Mouse (Mus musculus): Measurements from ENCODE around the gene Spef2. TPM values are rescaled to one million over a fixed set of nuclear protein-coding genes. Genes with fewer than 3 reads are reported as not detected.
"Not testable (repeated sequence)": the region's sequence is repeated elsewhere in the genome, so short reads cannot be mapped to it uniquely, and the experiment has no call there.

Spef2 gene
- 2.0 and 2.7 TPM in 2 replicates for polyA plus RNA-seq (2015; fragmentation: Nextera tagmentation; extraction: Ambion mirVana)

DNA sequence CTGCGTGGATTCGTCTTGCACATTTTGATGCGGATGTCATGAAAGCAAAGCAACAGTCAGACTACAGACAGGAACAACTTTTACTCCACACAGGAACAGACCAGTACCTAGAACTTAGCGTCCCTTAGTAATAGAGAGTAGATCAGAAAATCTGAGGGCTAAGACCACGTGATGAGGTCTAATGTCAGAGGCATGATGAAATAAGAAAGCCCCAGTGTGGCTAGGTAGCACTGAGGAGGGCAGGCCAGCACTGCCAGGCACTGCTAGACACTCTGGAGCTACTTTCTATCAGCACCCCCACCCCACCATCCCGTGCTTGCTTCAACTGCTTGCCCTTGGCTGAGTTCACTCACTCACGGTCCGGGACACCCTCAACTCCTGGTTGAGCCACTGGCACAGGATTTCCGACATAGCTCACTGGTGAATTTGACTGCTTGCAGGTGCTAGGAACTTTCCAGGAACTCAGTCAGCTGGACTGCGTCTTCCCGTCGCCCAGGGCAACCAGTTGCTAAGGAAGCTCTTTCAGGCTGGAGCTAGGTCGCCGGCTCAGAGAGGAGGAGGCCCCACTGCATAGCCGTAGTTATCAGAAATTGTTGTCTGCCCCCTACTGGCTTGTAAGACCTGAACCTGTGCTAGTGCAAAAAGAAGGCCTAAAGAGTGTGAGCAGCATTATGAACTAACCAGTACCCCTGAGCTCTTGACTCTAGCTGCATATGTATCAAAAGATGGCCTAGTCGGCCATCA lies at the start of gene Spef2:
Spef2 (minus strand) TSS at position 510 of the 744 bp plus-strand sequence.
- WGBS = 30% methylated on average over 16 of the region's 16 CpGs
- H3K4me1 ChIP-seq (ENCODE audit: control insufficient read depth, insufficient read depth, low read depth, low read length) = no peaks in the 10 kb centered on the region
- H3K27ac ChIP-seq (ENCODE audit: low read depth, low read length) = no peak within 1 kb of the TSS
- H3K9me3 ChIP-seq (ENCODE audit: control insufficient read depth, low read length) = no peaks in the 10 kb centered on the region
- no peak within 1 kb of the TSS for H3K9ac ChIP-seq (ENCODE audit: low read depth, low read length)
- peak; percentile 98 for ATAC-seq
- peak within 1 kb of the TSS; percentile 31 for H3K4me3 ChIP-seq (ENCODE audit: low read length)
- H3K4me2 ChIP-seq (ENCODE audit: low read length) = peak within 1 kb of the TSS; percentile 29
- H3K36me3 ChIP-seq (ENCODE audit: control insufficient read depth, insufficient read depth, low read length) = no peaks in the 10 kb centered on the region
- H3K27me3 ChIP-seq (replicated peaks; ENCODE audit: control insufficient read depth, insufficient read depth, low read length) = no peaks in the 10 kb centered on the region

DNA sequence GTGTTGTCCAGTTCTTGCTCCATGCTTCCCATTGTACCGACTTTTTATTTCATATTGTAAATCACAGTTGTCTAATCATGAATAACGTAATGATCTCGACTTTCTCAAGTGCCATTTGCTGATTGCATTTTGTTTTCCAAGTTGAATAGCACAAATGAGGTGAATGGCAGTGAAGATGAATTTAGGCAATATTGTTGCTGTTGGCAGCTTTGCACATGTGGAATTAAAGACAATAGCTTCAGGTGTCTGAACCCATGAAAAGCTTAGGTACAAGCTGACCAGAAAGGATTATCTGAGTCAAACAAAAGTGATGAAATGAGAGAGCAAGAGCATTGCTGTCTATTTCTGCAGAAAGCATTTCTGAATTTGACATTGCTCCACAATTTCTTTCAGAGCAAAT lies 45.5 kb upstream of the Spef2 start:
- H3K9ac ChIP-seq (ENCODE audit: low read depth, low read length) = no peak overlapping the region
- no peaks in the 10 kb centered on the region for H3K27me3 ChIP-seq (replicated peaks; ENCODE audit: control insufficient read depth, insufficient read depth, low read length)
- H3K9me3 ChIP-seq (ENCODE audit: control insufficient read depth, low read length) = no peaks in the 10 kb centered on the region
- no peaks in the 10 kb centered on the region for H3K4me1 ChIP-seq (ENCODE audit: control insufficient read depth, insufficient read depth, low read depth, low read length)
- 88% methylated on average over 3 of the region's 3 CpGs for WGBS
- H3K4me2 ChIP-seq (ENCODE audit: low read length) = no peak overlapping the region
- H3K27ac ChIP-seq (ENCODE audit: low read depth, low read length) = no peak overlapping the region
- no peak overlapping the region for H3K4me3 ChIP-seq (ENCODE audit: low read length)
- no peak for ATAC-seq
- H3K36me3 ChIP-seq (ENCODE audit: control insufficient read depth, insufficient read depth, low read length) = no peaks in the 10 kb centered on the region

DNA sequence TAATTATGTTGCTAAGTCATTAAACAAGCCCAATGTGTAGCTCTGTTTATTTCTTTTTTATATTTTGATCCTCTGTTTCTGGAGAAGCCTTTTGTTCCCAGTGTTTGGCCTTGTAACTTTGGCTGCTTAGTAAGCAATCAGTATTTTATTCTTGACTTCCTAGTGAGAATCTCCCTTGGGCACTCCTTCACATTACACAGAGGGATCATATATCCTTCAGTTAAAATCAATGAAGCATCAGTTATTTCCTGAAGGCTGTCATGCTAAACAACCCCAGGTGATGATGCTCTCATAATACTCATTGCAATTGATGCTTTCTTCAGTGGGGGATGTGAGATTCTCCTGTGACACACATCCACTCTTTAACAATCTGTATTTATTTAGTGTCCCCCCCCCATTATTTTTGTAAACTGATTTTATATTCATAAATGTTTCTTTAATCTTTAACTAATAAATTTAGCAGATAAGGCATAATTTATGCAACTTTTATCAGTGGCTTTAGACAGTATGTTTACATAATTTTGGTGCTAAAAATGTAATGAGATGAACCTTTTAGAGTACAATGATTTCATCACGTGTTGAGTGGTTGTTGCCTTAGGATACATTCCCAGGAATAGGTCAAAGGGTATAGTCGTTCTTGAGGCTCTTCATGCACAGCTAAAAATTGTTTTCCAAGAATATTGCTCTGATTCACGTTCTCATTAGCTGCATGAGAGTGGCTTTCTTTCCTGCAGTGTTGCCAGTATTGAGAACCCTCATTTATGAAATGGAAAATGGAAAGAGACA lies 39.8 kb upstream of the Spef2 start:
- H3K4me1 ChIP-seq (ENCODE audit: control insufficient read depth, insufficient read depth, low read depth, low read length) = no peaks in the 10 kb centered on the region
- no peak overlapping the region for H3K9ac ChIP-seq (ENCODE audit: low read depth, low read length)
- no peaks in the 10 kb centered on the region for H3K9me3 ChIP-seq (ENCODE audit: control insufficient read depth, low read length)
- ATAC-seq = no peak
- no peak overlapping the region for H3K4me3 ChIP-seq (ENCODE audit: low read length)
- no peak overlapping the region for H3K27ac ChIP-seq (ENCODE audit: low read depth, low read length)
- no peak overlapping the region for H3K4me2 ChIP-seq (ENCODE audit: low read length)
- H3K36me3 ChIP-seq (ENCODE audit: control insufficient read depth, insufficient read depth, low read length) = no peaks in the 10 kb centered on the region
- no peaks in the 10 kb centered on the region for H3K27me3 ChIP-seq (replicated peaks; ENCODE audit: control insufficient read depth, insufficient read depth, low read length)
- 55% methylated on average over 3 of the region's 3 CpGs for WGBS

DNA sequence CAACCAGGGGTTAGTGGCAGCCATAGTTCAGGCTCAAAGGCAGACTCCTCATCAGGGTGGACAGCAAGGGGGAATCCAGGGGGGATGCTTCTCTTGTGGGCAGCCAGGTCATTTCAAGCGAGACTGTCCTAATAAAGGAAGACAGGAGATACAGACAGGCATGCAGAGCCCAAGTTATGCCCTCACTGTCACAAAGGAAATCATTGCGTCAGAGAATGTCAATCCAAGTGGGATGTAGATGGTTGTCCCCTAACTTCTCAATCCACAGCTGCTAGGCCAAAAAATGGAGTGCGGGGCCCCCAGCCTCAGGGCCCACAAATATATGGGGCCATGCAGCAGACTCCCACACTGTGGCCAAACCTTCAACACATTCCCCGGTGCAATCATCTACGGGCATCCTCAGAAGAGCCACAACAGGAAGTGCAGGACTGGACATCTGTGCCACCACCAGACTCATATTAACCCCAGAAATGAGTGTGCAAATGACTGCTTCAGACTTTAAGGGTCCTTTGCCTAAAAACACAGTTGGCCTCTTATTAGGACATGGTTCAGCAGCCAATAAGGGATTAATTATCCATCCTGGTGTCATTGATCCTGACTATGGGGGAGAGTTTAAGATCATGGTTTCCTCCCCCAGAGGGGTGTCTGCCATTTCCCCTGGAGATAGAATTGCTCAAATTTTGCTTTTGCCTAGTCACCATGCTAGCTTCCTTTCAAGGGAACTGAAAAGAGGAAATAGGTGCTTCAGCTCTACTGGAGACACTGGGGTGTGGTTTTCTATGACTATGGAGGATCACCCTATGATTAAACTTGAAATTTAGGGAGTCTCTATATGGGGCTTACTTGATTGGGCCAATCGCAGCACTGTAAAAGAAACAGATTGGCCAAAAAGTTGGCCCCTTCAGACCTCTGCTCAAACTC lies 25.8 kb upstream of the Spef2 start:
- 95% methylated on average over 6 of the region's 6 CpGs for WGBS
- H3K4me3 ChIP-seq (ENCODE audit: low read length); ATAC-seq: not testable (repeated sequence)

DNA sequence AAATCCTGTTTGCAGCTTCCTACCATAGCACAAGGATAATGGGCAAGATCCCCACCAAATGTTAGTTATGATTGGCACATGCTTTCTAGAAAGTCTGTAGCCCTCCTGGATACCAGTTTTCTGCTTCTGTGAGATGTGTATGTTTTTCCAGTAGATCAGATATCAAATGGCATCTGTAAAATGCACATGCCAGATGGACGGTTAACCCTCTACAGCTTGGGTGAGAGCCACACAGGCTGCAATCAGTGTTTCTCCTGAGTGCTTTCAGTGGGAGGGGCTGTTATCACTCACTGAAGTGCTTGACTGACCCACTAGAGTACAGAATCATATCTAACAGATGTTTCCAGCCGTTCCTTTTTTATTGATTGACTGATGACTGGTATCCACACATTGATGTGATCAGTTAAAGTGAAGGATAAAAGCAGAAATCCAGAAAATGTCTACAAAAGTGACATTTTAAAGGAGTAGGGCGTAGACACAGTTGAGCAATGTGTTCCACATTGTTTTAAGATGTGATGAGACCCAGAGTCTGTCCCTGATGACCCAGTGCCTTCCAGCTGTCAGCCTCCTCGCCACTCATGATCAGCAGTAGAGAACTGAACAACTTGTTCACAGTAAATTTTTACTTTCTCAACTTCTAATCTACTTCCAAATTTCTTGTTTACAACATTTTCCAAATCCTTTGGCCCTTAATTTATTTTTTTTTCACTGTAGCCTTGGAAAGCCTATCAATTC lies 19.7 kb upstream of the Spef2 start:
- WGBS = 72% methylated on average over 4 of the region's 4 CpGs
- ATAC-seq = no peak
- H3K36me3 ChIP-seq (ENCODE audit: control insufficient read depth, insufficient read depth, low read length) = no peaks in the 10 kb centered on the region
- no peak overlapping the region for H3K4me2 ChIP-seq (ENCODE audit: low read length)
- H3K27me3 ChIP-seq (replicated peaks; ENCODE audit: control insufficient read depth, insufficient read depth, low read length) = no peaks in the 10 kb centered on the region
- H3K4me1 ChIP-seq (ENCODE audit: control insufficient read depth, insufficient read depth, low read depth, low read length) = no peaks in the 10 kb centered on the region
- no peak overlapping the region for H3K9ac ChIP-seq (ENCODE audit: low read depth, low read length)
- H3K27ac ChIP-seq (ENCODE audit: low read depth, low read length) = no peak overlapping the region
- no peak overlapping the region for H3K4me3 ChIP-seq (ENCODE audit: low read length)
- no peaks in the 10 kb centered on the region for H3K9me3 ChIP-seq (ENCODE audit: control insufficient read depth, low read length)

More for the DNA sequence above, 25.8 kb upstream of the Spef2 start:
- H3K27me3 ChIP-seq (replicated peaks; ENCODE audit: control insufficient read depth, insufficient read depth, low read length); H3K9me3 ChIP-seq (ENCODE audit: control insufficient read depth, low read length); H3K9ac ChIP-seq (ENCODE audit: low read depth, low read length); H3K27ac ChIP-seq (ENCODE audit: low read depth, low read length); H3K36me3 ChIP-seq (ENCODE audit: control insufficient read depth, insufficient read depth, low read length); H3K4me1 ChIP-seq (ENCODE audit: control insufficient read depth, insufficient read depth, low read depth, low read length); H3K4me2 ChIP-seq (ENCODE audit: low read length): not testable (repeated sequence)

DNA sequence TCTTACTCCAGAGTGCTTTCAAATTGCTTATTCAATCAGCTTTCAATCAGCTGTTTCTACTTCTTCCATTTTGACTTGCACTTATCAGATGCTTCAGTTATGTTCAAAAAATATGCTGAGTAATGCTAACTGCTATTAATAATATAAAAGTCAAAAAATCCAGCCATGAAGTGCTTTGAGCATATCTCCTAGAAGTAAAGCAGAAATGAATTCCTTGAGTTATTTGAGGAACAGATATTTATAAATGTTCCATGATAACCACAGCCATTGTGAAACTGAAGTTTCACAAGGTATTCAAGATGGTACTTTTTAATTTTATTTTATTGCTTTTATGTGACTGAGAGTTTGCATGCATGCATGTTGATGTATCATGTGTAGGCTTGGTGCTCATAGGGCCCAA lies 18.4 kb upstream of the Spef2 start:
- Histone ChIP-seq H3K4me2 (ENCODE audit: low read length) (no peak overlapping the region), H3K4me1 (ENCODE audit: control insufficient read depth, insufficient read depth, low read depth, low read length) (no peaks in the 10 kb centered on the region), H3K27me3 (replicated peaks; ENCODE audit: control insufficient read depth, insufficient read depth, low read length) (no peaks in the 10 kb centered on the region), H3K9ac (ENCODE audit: low read depth, low read length) (no peak overlapping the region), H3K4me3 (ENCODE audit: low read length) (no peak overlapping the region), H3K36me3 (ENCODE audit: control insufficient read depth, insufficient read depth, low read length) (no peaks in the 10 kb centered on the region), H3K9me3 (ENCODE audit: control insufficient read depth, low read length) (no peaks in the 10 kb centered on the region), H3K27ac (ENCODE audit: low read depth, low read length) (no peak overlapping the region)
- no peak for ATAC-seq

DNA sequence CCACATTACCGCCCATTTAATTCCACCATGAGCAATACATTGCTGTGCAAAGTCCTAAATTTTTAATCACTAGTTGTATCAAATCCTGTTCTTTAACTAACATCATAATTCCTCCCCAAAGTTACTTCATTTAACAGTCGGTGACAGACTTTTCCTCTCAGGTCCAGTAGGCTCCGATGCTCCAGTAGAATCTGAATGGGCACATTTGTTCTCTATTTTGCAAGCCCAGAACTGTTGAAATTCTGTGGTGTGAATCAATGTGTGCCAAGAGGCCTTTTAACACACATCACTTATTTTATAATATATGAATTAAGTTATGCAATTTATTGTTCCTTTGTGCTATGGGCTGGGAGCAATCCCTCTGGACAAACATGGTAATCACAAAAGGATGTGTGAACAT lies 2.3 kb upstream of the Spef2 start:
- Histone ChIP-seq H3K9me3 (ENCODE audit: control insufficient read depth, low read length) (no peaks in the 10 kb centered on the region), H3K4me3 (ENCODE audit: low read length) (no peak overlapping the region), H3K27ac (ENCODE audit: low read depth, low read length) (no peak overlapping the region), H3K4me1 (ENCODE audit: control insufficient read depth, insufficient read depth, low read depth, low read length) (no peaks in the 10 kb centered on the region), H3K4me2 (ENCODE audit: low read length) (no peak overlapping the region), H3K9ac (ENCODE audit: low read depth, low read length) (no peak overlapping the region), H3K36me3 (ENCODE audit: control insufficient read depth, insufficient read depth, low read length) (no peaks in the 10 kb centered on the region), H3K27me3 (replicated peaks; ENCODE audit: control insufficient read depth, insufficient read depth, low read length) (no peaks in the 10 kb centered on the region)
- WGBS = 85% methylated on average over 3 of the region's 3 CpGs
- no peak for ATAC-seq

DNA sequence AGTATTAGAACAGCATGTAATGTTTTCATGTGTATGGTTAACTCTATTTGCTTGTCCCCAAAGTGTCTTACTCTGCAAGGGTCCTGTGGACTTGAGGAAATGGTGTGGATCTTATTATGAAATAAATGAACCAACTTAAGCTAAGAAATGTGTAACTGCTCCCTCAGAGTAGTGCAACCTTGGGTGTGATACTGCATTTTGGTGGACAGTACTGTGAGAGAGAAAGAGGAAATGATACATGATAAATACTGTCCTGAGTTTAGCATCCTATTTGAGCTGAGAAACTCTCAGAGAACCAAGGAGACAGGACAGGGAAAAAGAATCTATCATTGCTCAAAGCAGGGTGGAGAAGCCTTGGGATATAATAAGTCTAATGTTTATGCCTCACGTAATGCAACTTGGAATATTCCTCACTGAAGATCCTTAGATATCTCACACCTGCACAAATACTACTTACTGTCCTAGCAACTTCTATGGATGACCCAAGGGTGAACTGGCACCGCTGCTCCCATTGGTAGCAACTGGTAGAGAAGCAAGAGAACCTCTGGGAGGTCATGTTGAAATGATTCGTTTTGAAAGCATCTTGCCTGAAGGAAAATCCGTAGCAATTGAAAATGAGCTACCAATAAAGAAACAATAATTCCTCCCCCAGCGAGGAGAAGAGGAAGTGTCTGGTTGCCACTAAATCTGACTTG lies 1.1 kb downstream of the Spef2 start:
- Histone ChIP-seq H3K27me3 (replicated peaks; ENCODE audit: control insufficient read depth, insufficient read depth, low read length) (no peaks in the 10 kb centered on the region), H3K36me3 (ENCODE audit: control insufficient read depth, insufficient read depth, low read length) (no peaks in the 10 kb centered on the region), H3K4me3 (ENCODE audit: low read length) (no peak overlapping the region), H3K4me1 (ENCODE audit: control insufficient read depth, insufficient read depth, low read depth, low read length) (no peaks in the 10 kb centered on the region), H3K9ac (ENCODE audit: low read depth, low read length) (no peak overlapping the region), H3K27ac (ENCODE audit: low read depth, low read length) (no peak overlapping the region), H3K9me3 (ENCODE audit: control insufficient read depth, low read length) (no peaks in the 10 kb centered on the region), H3K4me2 (ENCODE audit: low read length) (no peak overlapping the region)
- 75% methylated on average over 5 of the region's 5 CpGs for WGBS
- no peak for ATAC-seq
